Mouse (Mus musculus) embryonic facial prominence, embryonic 10.5 days (tissue): ENCODE results near the gene Wdr66. TPM values are rescaled to one million over a fixed set of nuclear protein-coding genes. Genes with fewer than 3 reads are reported as not detected.
"Not testable (repeated sequence)": the region's sequence is repeated elsewhere in the genome, so short reads cannot be mapped to it uniquely, and the experiment has no call there.

ENCODE experiments used
- DNase-seq: peaks from one replicate; pipeline ENCODE4 v3.0.0-alpha.2; 2017; ENCODE audit warnings: low spot score
- H3K27ac ChIP-seq: fragments of 300-500 bp; sonication (generic); replicated peaks from 2 replicates; pipeline ENCODE4 v1.5.1; 2016; ENCODE audit warnings: mild to moderate bottlenecking
- H3K27me3 ChIP-seq: fragments of 300-500 bp; sonication (generic); replicated peaks from 2 replicates; pipeline ENCODE4 v1.6.1; 2016; ENCODE audit warnings: low read depth, mild to moderate bottlenecking; ENCODE audit not compliant: poor library complexity, severe bottlenecking
- H3K36me3 ChIP-seq: fragments of 300-500 bp; sonication (generic); replicated peaks from 2 replicates; pipeline ENCODE4 v1.6.1; 2016; ENCODE audit warnings: mild to moderate bottlenecking, moderate library complexity
- H3K4me1 ChIP-seq: fragments of 300-500 bp; sonication (generic); 2 replicates; pipeline ENCODE4 v1.6.1; 2016
- H3K4me3 ChIP-seq: fragments of 300-500 bp; sonication (generic); 2 replicates; pipeline ENCODE4 v1.5.1; 2016; ENCODE audit warnings: mild to moderate bottlenecking, moderate library complexity
- H3K9me3 ChIP-seq: fragments of 300-500 bp; sonication (generic); 2 replicates; pipeline ENCODE4 v1.6.1; 2016; ENCODE audit warnings: mild to moderate bottlenecking
- WGBS: fragments of 180-500 bp; shearing (Covaris S2); methylation state at CpG from one replicate; pipeline ENCODE4 v1.1.7; 2016; 5-methylcytosine and 5-hydroxymethylcytosine counted together
- polyA plus RNA-seq: library from polyadenylated mRNA; unstranded; fragments of >200 nt; fragmentation: Nextera tagmentation; extraction: Ambion mirVana; gene quantifications from 2 replicates; pipeline ENCODE4 v1.2.1, GENCODE M21; 2016

Gene Wdr66
- 4.3 and 4.5 TPM in 2 replicates for polyA plus RNA-seq

DNA sequence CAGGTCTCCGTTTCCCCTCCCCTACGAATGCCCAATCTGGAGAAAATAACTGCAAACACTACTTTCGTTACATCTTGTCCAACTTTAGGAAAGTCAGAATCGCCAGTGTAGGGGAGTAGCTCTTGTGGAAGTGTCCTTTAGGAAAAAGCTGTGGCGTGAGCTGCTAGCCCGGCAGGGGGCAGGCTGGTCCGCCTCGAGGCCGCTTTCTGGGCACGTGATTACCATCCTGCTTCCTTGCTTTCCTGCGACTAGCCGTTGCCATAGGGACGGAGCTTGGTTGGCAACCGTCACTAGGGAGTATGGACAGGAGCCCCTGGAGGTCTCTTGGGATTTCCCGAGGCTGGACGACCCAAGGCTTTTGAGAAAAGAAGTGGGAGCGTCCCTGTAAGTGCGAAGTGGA, at the start of gene Wdr66:
Wdr66 (plus strand) TSS at position 269 of the 400 bp plus-strand sequence.
- Histone ChIP-seq H3K4me3 (peak within 1 kb of the TSS; percentile 49), H3K36me3 (peaks cover 18% of the 10 kb centered on the region), H3K9me3 (no peaks in the 10 kb centered on the region), H3K4me1 (peaks cover 10% of the 10 kb centered on the region), H3K27ac (no peak within 1 kb of the TSS), H3K27me3 (peaks cover 22% of the 10 kb centered on the region)
- peak; percentile 95 for DNase-seq
- WGBS, result 2% methylated on average over 18 of the region's 18 CpGs

DNA sequence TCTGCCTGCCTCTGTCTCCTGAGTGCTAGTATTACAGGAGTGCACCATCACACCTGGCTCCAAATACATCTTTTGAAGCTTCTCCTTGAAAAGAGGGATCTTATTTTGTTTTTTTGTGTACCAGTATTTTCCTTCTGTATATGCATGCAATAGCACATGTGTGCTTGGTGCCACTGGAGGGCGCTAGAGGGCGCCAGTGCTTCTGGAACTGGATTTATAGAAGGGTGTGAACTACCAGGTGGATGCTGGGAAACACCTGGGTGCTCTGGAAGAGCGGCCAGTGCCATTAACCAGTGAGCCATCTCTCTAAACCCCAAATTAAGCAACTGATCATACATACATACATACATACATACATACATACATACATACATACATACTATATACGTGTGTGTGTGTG, 49.1 kb upstream of the Wdr66 start:
- H3K4me3 ChIP-seq, H3K36me3 ChIP-seq, H3K9me3 ChIP-seq, DNase-seq, H3K4me1 ChIP-seq, H3K27me3 ChIP-seq, H3K27ac ChIP-seq: not testable (repeated sequence)
- 42% methylated on average over 4 of the region's 4 CpGs for WGBS

DNA sequence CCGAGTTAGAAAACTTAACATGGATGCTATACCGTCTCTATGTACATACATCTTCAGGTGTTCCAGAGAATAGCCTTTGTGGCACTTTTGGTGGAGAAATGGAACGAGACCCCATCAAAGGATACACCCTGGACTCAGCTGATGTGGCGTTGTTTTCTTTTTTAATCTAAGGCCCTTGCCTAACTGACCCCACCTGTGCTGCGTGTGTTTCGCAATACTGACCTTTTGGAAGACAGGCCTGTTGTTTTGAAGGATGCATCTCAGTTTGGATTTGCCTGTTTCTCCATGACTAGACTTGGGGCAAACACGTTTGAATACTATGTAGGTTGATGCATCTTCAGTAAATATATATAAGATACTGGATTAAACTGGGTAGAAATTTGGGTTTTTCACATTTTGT, 48.3 kb upstream of the Wdr66 start:
- not testable (repeated sequence) for H3K9me3 ChIP-seq, H3K4me3 ChIP-seq, H3K27ac ChIP-seq, H3K36me3 ChIP-seq, H3K27me3 ChIP-seq, DNase-seq, H3K4me1 ChIP-seq
- 90% methylated on average over 7 of the region's 7 CpGs for WGBS

DNA sequence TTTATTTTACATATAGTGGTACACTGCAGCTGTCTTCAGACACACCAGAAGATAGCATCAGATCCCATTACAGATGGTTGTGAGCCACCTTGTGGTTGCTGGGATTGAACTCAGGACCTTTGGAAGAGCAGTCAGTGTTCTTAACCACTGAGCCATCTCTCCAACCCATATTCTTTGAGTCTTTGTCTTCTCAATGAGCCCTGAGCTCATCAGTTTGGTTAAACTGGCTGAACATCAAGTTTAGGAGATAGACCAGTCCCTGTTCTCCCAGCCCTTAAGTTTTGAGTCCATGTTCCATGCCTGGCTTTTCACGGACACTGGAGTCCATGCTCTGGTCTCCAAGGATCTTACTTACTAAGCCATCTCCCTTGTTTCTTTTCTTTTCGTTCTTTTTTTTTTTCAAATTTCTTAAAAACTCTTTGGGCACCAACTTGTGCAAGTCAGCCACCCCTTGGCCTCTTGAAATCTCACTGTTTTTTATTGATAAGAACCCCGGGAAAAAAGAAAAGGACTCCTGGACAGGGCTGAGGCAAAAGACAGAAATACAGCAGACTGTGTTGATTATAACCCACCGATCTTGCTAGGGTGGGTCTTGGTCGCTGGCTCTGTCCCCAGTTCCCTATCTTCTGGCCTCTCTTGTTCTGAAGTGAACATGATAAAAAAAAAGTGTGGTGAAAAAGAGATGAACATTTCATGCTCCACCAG, 29.4 kb upstream of the Wdr66 start:
- H3K4me1 ChIP-seq, H3K27me3 ChIP-seq, H3K4me3 ChIP-seq, H3K9me3 ChIP-seq, H3K36me3 ChIP-seq, H3K27ac ChIP-seq, DNase-seq: not testable (repeated sequence)
- WGBS, result 82% methylated on average over 5 of the region's 5 CpGs

DNA sequence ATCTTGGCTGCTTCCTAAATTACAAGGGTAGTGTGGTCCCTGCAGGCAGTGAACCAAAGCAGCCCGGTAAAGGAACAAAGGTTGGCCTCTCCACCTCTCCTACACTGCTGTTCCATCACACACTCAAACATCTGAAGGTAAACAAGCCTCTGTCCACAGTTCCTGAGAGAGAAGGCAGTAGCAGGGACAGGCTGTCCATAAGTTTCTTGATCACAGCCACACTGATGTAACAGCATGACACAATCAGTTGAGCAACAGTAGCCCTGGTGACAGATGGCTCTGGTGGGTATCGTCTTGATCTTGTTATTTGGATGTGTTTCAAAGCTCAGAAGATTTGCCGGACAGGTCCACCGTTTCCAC, 28.9 kb upstream of the Wdr66 start:
- H3K36me3 ChIP-seq, result no peaks in the 10 kb centered on the region

DNA sequence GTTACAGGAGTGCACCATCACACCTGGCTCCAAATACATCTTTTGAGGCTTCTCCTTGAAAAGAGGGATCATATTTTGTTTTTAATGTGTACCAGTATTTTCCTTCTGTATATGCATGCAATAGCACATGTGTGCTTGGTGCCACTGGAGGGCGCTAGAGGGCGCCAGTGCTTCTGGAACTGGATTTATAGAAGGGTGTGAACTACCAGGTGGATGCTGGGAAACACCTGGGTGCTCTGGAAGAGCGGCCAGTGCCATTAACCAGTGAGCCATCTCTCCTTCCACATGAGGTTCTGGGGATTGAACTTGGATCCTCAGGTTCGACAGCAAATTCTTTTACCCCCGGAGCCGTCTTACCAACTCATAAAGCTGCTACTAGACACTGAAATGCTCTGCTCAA, 28.0 kb upstream of the Wdr66 start:
- whole genome bisulfite sequencing, result 61% methylated on average over 6 of the region's 6 CpGs
- H3K36me3 ChIP-seq, H3K4me1 ChIP-seq, H3K4me3 ChIP-seq, H3K27me3 ChIP-seq, H3K27ac ChIP-seq, DNase-seq, H3K9me3 ChIP-seq: not testable (repeated sequence)

More for the DNA sequence above, 28.9 kb upstream of the Wdr66 start:
- H3K27me3 ChIP-seq, result no peaks in the 10 kb centered on the region
- no peak overlapping the region for H3K4me3 ChIP-seq
- H3K27ac ChIP-seq, result no peak overlapping the region
- no peaks in the 10 kb centered on the region for H3K4me1 ChIP-seq
- DNase-seq, result no peak
- H3K9me3 ChIP-seq, result peaks cover 7% of the 10 kb centered on the region; the same call in 1 of the 2 replicates
- WGBS, result 89% methylated on average over 4 of the region's 4 CpGs

DNA sequence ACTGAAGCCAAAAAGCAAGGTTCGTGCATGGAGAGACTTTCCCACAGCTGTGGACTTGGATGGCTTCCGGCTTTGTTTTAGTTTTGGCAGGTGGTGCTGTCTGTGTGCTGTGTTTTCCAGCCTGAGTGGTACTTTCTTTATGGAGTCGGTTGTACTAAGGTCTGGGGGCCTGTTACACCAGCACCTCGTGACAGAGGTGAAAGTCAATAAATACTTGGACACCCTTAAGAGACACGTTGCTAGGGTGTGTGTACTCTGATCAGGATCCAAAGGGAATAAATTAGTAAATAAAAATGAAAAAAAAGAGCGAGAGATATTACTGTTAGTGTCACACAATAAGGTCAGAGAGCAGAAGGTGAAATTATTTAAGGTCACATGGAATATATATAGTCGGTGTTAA, 25.1 kb upstream of the Wdr66 start:
- Histone ChIP-seq H3K36me3 (peaks cover 9% of the 10 kb centered on the region), H3K4me1 (peaks cover 10% of the 10 kb centered on the region), H3K9me3 (no peaks in the 10 kb centered on the region), H3K27me3 (no peaks in the 10 kb centered on the region), H3K27ac (no peak overlapping the region), H3K4me3 (no peak overlapping the region)
- 89% methylated on average over 7 of the region's 7 CpGs for WGBS
- no peak for DNase-seq

DNA sequence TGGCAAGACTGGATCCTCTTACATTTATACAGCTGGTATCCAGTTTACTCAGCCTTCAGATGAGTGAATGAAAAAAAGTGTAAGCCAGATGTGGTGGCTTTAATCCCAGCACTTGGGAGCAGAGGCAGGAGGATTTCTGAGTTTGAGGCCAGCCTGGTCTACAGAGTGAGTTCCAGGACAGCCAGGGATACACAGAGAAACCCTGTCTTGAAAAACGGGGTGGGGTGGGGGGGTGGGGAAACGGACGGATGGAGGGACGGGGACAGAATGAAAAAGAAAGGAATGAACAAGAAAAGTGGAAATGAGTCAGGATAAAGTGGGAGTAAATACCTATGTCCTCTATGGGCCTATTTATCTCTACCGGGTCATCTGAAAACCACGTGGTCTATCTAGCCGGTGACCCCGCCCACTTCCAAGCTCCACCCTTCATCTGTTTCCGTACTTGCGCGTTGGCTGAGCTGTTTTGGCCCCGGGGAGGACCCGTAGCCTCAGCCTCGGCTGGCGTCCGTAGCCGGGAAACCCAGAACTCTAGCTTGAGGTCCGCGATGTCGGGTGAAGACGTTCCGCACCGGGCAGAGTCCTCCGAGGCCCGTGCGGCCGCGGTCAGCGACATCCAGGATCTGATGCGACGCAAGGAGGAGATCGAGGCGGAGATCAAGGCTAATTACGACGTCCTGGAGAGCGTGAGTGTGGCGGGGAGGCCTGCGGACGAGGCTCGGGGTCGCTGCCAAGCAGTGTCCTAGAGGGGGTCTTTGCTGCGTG, 24.0 kb upstream of the Wdr66 start:
- Histone ChIP-seq H3K36me3 (peaks cover 12% of the 10 kb centered on the region), H3K27me3 (no peaks in the 10 kb centered on the region), H3K27ac (peak overlapping the region; percentile 89), H3K4me1 (peaks cover 10% of the 10 kb centered on the region), H3K4me3 (peak overlapping the region; percentile 86), H3K9me3 (no peaks in the 10 kb centered on the region)
- WGBS, result 2% methylated on average over 42 of the region's 42 CpGs
- DNase-seq, result peak; percentile 94

DNA sequence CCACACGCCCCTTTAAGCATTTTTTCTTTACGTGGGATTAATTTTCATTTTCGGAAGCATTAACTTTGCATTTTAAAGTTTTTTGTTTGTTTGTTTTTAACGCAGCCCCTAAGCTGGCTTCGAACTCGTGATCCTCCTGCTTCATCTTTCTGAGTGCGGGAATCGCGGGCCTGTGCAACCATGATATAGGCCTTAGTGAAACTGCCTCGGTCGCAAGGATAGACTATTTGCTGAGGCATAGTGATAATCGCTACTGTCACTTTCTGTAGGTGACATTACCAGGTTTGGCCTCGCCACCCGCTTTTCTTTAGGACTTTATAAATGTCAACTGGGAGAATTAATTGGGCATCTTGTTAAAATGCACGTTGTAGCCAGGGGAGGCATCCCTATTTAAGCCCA, 23.4 kb upstream of the Wdr66 start:
- H3K27me3 ChIP-seq, result no peaks in the 10 kb centered on the region
- H3K4me1 ChIP-seq, result peaks cover 10% of the 10 kb centered on the region
- H3K4me3 ChIP-seq, result peak overlapping the region; percentile 86
- 9% methylated on average over 15 of the region's 15 CpGs for WGBS
- no peak for DNase-seq
- peaks cover 16% of the 10 kb centered on the region for H3K36me3 ChIP-seq
- H3K9me3 ChIP-seq, result no peaks in the 10 kb centered on the region
- peak overlapping the region; percentile 89 for H3K27ac ChIP-seq

DNA sequence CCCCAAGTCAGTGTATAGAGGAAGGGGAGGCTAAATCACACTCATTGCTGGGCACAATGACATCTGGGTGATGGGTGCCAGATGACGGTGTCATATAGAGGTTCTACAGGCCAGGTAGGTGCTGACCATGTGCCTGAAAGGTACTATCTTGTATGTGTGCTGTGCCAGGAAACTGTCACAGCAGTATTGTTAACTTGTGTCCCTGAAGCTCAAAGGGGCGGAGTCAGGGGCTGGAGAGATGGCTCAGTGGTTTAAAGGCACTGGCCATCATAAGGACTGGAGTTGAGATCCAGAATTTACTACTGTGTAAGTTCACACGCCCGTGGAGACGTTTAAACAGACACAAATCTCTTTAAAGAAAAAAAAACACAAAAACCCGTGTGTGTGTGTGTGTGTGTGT, 22.6 kb upstream of the Wdr66 start:
- 89% methylated on average over 6 of the region's 6 CpGs for WGBS
- peak overlapping the region; percentile 86 for H3K4me3 ChIP-seq

DNA sequence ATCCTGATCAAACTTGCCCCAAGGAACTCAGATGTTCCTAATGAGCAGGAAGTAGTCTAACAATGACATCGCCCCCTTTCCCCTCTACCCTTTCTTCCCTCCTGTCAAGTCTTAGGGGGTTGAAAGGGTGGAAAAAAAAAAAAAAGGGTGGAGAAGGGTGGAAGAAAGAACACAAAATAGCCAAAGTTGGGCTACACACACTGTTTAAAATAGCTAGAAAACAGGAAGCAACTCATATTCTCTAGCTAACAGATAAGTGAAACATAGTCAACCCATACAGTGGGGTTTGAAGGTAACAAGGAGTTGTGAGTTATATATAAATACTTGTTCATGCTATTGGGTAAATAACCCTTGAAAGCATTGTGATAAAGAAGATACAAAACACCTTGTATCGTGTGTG, 19.7 kb upstream of the Wdr66 start:
- H3K27ac ChIP-seq, result no peak overlapping the region
- H3K9me3 ChIP-seq, result no peaks in the 10 kb centered on the region
- peaks cover 10% of the 10 kb centered on the region for H3K4me1 ChIP-seq
- H3K27me3 ChIP-seq, result no peaks in the 10 kb centered on the region
- WGBS, result 89% methylated on average over 2 of the region's 2 CpGs
- H3K4me3 ChIP-seq, result no peak overlapping the region
- no peak for DNase-seq
- peaks cover 50% of the 10 kb centered on the region for H3K36me3 ChIP-seq

More for the DNA sequence above, 22.6 kb upstream of the Wdr66 start:
- H3K4me1 ChIP-seq, result peaks cover 10% of the 10 kb centered on the region
- no peak for DNase-seq
- H3K27ac ChIP-seq, result no peak overlapping the region
- no peaks in the 10 kb centered on the region for H3K9me3 ChIP-seq
- H3K36me3 ChIP-seq, result peaks cover 22% of the 10 kb centered on the region
- H3K27me3 ChIP-seq, result no peaks in the 10 kb centered on the region

DNA sequence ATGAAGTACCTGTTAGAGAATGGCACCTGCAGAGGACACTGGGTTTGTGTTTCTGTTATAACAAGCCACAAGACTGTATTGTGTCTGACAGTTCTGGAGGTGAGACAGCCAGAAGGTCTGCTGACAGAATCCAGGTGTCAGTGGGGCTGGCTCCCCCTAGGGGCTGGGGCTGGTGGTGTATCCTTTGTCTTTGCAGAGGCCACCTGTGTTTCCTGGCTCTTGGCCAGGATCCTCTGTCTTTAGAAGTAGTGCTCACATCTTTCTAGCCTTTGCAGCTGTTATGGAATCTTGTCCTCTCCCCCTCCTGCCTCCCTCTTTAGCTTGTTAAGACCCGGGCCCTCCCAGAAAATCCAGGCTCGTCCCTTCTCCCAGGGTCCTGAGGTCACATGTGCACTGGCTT, 16.2 kb upstream of the Wdr66 start:
- Histone ChIP-seq H3K4me1 (no peaks in the 10 kb centered on the region), H3K4me3 (no peak overlapping the region), H3K27ac (no peak overlapping the region), H3K27me3 (no peaks in the 10 kb centered on the region), H3K36me3 (peaks cover 78% of the 10 kb centered on the region), H3K9me3 (no peaks in the 10 kb centered on the region)
- 77% methylated on average over 2 of the region's 2 CpGs for WGBS
- DNase-seq, result peak; percentile 68

DNA sequence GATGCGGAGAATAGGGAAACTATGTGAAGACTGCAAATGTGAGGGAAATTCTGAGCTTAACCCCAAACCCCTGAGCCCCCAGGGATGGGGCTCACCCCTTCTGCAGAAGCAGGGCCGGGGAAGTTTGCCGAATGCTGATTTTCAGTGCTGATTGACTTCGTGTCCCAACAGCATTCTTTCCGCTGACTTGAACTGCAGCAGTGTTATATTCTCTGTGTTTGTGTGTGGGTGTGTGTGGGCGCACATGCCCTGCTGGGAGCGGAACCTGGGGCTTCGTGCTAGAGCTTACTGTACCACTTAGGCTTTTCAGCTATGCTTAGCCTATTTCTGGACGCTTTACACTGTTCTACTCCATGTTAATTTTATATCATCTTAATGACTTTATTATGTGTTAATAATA, 15.5 kb upstream of the Wdr66 start:
- Histone ChIP-seq H3K27me3 (no peaks in the 10 kb centered on the region), H3K4me3 (no peak overlapping the region), H3K9me3 (no peaks in the 10 kb centered on the region), H3K4me1 (no peaks in the 10 kb centered on the region), H3K27ac (no peak overlapping the region), H3K36me3 (peaks cover 80% of the 10 kb centered on the region)
- DNase-seq, result no peak
- 89% methylated on average over 9 of the region's 9 CpGs for WGBS
